Mouse (Mus musculus) liver, embryonic 14.5 days (tissue): ENCODE results near the gene Myom1. TPM values are rescaled to one million over a fixed set of nuclear protein-coding genes. Genes with fewer than 3 reads are reported as not detected.

Source experiments
- ATAC-seq: fragments of 200-750 bp; cut with Nextera tagmentation; 2 replicates; pipeline ENCODE4 v1.8.0; 2017; ENCODE audit warnings: moderate number of reproducible peaks, mild to moderate bottlenecking, moderate library complexity; ENCODE audit not compliant: insufficient read depth
- DNase-seq, 3 experiments: peaks; one replicate each; pipeline ENCODE4 v3.0.0-alpha.2; 2012 to 2013; ENCODE audit warnings: low read depth in 3 of 3, low spot score in 3 of 3
- H3K27ac ChIP-seq: fragments of 300-500 bp; sonication (generic); 2 replicates; pipeline ENCODE4 v1.5.1; 2014; ENCODE audit warnings: moderate library complexity, mild to moderate bottlenecking, control low read depth, inconsistent platforms
- H3K27me3 ChIP-seq: fragments of 300-500 bp; sonication (generic); 2 replicates; pipeline ENCODE4 v1.6.1; 2014; ENCODE audit warnings: mild to moderate bottlenecking, low read length, moderate library complexity; ENCODE audit not compliant: control insufficient read depth, insufficient read depth
- H3K36me3 ChIP-seq: fragments of 300-500 bp; sonication (generic); replicated peaks from 2 replicates; pipeline ENCODE4 v1.6.1; 2014; ENCODE audit warnings: low read depth; ENCODE audit not compliant: control insufficient read depth, insufficient read depth
- H3K4me1 ChIP-seq, 2 experiments: fragments of 200-500 bp in 1 of 2; fragments of 300-500 bp in 1 of 2; sonication (generic) in 1 of 2; replicated peaks; 2 replicates each; pipeline ENCODE4 v1.6.1; 2012 to 2014; ENCODE audit warnings: antibody characterized with exemption in 1 of 2, inconsistent platforms in 1 of 2, low read length in 1 of 2; ENCODE audit not compliant: control insufficient read depth in 2 of 2, insufficient read depth in 2 of 2
- H3K4me2 ChIP-seq: fragments of 300-500 bp; sonication (generic); 2 replicates; pipeline ENCODE4 v1.6.1; 2014; ENCODE audit warnings: low read depth, mild to moderate bottlenecking, control low read depth, moderate library complexity
- H3K4me3 ChIP-seq, 2 experiments: fragments of 200-500 bp in 1 of 2; fragments of 300-500 bp in 1 of 2; sonication (generic) in 1 of 2; 2 replicates each; pipeline ENCODE4 v1.5.1; 2012 to 2014; ENCODE audit warnings: low read depth in 2 of 2, low read length in 2 of 2, mild to moderate bottlenecking in 2 of 2, control low read depth in 1 of 2, inconsistent platforms in 1 of 2, moderate library complexity in 1 of 2; ENCODE audit not compliant: insufficient read depth in 1 of 2
- H3K9ac ChIP-seq: fragments of 300-500 bp; sonication (generic); replicated peaks from 2 replicates; pipeline ENCODE4 v1.6.1; 2014; ENCODE audit warnings: mild to moderate bottlenecking, control low read depth, moderate library complexity
- H3K9me3 ChIP-seq: fragments of 300-500 bp; sonication (generic); 2 replicates; pipeline ENCODE4 v1.6.1; 2016; ENCODE audit warnings: low read length, mixed read lengths; ENCODE audit not compliant: control insufficient read depth
- CTCF ChIP-seq: IDR thresholded peaks from 2 replicates; pipeline ENCODE4 v1.5.1; 2016; ENCODE audit warnings: antibody characterized with exemption, low read depth, control low read depth
- EP300 ChIP-seq: IDR thresholded peaks from 2 replicates; pipeline ENCODE4 v1.6.1; 2016; ENCODE audit warnings: antibody characterized with exemption, low read depth
- WGBS: fragments of 180-500 bp; shearing (Covaris S2); extraction: QIAGEN DNeasy Blood & Tissue Kit; methylation state at CpG from one replicate; pipeline ENCODE4 v1.1.7; 2014; ENCODE audit not compliant: insufficient replicate concordance; 5-methylcytosine and 5-hydroxymethylcytosine counted together
- polyA plus RNA-seq, 2 experiments: library from polyadenylated mRNA; depleted of rRNA in 1 of 2; stranded (reverse) in 1 of 2; unstranded in 1 of 2; fragments of >200 nt; fragmentation: Nextera tagmentation in 1 of 2; extraction: Ambion mirVana in 1 of 2; gene quantifications; 2 replicates each; pipeline versions ENCODE4 v1.2.1 to v1.2.3; 2012 to 2014

The Myom1 gene
- polyA plus RNA-seq, 2 experiments, result 1.6 to 2.6 TPM

DNA sequence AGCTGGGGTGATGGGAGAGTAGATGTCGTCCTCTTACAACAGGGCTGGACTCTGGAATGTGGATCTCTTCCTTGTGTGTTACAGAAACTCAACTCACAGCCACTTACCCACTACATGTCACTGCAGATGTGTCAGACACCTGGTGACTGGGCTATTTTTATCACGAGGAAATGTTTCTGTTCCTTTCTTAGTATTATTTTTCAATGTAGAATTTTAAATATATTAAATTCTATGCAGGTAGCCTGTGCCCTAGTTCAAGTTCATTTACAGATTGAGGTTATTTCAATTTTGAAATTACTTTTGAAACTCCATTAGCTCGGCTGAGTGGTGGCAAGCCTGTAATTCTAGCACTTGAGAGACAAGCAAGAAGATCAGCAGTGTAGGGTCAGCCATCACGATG lies 88.6 kb downstream of the Myom1 start:
- Histone ChIP-seq H3K4me1 (peaks cover 0 to 31% of the 10 kb centered on the region in 2 experiments; a peak in 2 of 4 replicates), H3K27me3 (no peaks in the 10 kb centered on the region), H3K4me2 (no peak overlapping the region), H3K9me3 (no peaks in the 10 kb centered on the region), H3K4me3 (no peak overlapping the region), H3K27ac (no peak overlapping the region), H3K36me3 (no peaks in the 10 kb centered on the region), H3K9ac (no peak overlapping the region)
- no peak for TF ChIP-seq CTCF
- TF ChIP-seq EP300, result no peak
- 60% methylated on average over 4 of the region's 4 CpGs for WGBS
- DNase-seq (no peak), ATAC-seq (no peak)

DNA sequence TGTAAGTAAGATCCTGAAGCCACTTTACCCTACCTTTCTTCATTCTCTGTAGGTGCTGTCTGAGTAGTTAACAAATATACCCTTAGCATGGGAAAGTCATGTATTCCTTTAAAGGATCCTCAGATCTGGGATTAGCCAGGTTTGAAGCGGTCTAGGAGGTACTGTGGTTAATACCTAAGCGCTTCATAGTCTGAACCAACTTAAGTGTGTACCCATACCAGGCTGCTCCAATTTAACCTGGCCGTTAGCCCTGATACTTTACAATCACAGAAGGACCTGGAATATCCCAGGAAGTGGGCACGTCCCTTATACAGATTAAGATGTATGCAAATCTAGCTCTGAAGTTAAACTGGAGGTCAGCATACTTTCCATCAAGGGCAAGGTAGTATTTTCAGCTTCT lies 89.9 kb downstream of the Myom1 start:
- H3K4me1 ChIP-seq, result peaks cover 0 to 26% of the 10 kb centered on the region in 2 experiments; a peak in 2 of 4 replicates
- no peak for ATAC-seq
- no peaks in the 10 kb centered on the region for H3K27me3 ChIP-seq
- no peak for TF ChIP-seq CTCF
- TF ChIP-seq EP300, result no peak
- no peak overlapping the region for H3K27ac ChIP-seq
- H3K9me3 ChIP-seq, result no peaks in the 10 kb centered on the region
- no peak for DNase-seq
- no peak overlapping the region for H3K4me2 ChIP-seq
- no peak overlapping the region for H3K9ac ChIP-seq
- WGBS, result 67% methylated on average over 4 of the region's 4 CpGs
- H3K36me3 ChIP-seq, result no peaks in the 10 kb centered on the region
- no peak overlapping the region for H3K4me3 ChIP-seq

DNA sequence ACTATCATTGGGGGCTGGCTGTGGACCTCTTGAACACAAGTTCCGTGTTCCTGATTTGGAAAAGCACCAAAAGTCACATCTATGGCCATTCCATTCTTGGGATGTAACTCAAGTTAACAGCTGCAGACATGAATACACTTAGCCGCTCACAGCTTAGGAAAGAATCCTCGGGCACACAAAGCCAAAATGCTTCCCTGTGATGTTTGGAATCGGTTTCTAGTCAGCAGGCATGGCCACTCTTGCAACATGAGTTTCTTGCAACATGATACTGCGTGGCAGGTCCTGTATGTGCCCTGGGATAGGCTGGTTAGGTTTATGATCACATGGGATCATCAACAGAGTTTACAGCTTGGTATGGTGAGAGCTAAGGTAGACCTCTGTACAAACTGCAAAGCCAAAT lies 91.4 kb downstream of the Myom1 start:
- Histone ChIP-seq H3K27ac (no peak overlapping the region), H3K9ac (no peak overlapping the region), H3K9me3 (no peaks in the 10 kb centered on the region), H3K27me3 (no peaks in the 10 kb centered on the region), H3K4me2 (no peak overlapping the region), H3K4me3 (no peak overlapping the region), H3K4me1 (peaks cover 0 to 12% of the 10 kb centered on the region in 2 experiments; a peak in 2 of 4 replicates), H3K36me3 (no peaks in the 10 kb centered on the region)
- DNase-seq (no peak), ATAC-seq (no peak)
- no peak for TF ChIP-seq EP300
- TF ChIP-seq CTCF, result no peak
- WGBS, result 66% methylated on average over 5 of the region's 5 CpGs

DNA sequence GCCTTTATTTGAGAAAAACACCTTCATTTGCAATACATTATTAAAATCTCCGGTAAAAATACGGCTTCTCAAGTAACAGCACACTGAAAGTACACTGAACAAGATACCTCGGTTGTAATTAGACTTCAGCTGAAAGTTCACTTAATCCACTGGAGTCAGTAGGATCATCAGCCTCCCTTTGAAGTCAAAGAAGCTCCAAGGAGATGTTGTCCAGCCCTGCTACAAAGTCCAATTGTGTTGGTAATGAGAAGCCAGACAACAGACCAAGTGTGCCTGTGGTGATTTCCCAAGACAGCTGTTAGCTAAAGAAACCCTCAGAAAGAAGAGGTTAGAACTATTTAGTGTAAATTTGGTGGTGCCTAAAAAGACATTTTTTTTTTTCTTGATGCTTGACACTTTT lies 92.0 kb downstream of the Myom1 start:
- Histone ChIP-seq H3K4me1 (peaks cover 0 to 7% of the 10 kb centered on the region in 2 experiments; a peak in 2 of 4 replicates), H3K4me2 (no peak overlapping the region), H3K36me3 (no peaks in the 10 kb centered on the region), H3K9ac (no peak overlapping the region), H3K9me3 (no peaks in the 10 kb centered on the region), H3K4me3 (no peak overlapping the region), H3K27ac (no peak overlapping the region), H3K27me3 (no peaks in the 10 kb centered on the region)
- no peak for TF ChIP-seq CTCF
- no peak for TF ChIP-seq EP300
- ATAC-seq (no peak), DNase-seq (no peak)
- 80% methylated on average over 3 of the region's 3 CpGs for WGBS

DNA sequence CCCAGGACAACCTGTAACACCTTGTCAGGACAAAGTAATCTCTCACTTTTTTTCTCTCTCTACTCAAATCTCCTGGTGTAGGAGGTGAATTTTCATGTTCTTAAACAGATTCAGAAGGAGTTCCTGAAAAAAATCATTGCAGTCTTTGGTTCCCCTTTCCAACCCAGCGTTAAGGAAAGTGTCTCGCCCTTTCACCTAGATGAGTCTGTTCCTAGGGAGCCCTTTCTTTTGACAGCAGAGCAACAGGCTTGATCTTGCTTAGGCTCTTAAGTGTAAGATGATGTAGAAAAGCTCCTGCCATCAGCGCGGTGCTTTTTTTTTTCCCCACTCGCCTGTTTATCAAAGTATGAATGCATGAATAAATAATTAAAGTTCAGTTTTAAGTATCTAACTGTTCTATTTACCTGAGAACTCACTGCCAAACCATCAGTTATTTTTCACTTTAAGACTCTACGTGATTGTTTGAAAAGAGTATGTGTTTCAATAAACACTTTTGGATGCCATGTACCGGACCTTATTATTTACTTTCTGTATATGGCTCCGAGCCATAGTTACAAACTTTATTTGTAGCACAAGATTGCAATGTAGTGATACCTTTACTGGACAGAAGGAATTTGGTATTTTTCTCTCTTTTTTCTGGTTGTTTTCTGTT lies 94.2 kb downstream of the Myom1 start:
- Histone ChIP-seq H3K27ac (no peak overlapping the region), H3K9ac (no peak overlapping the region), H3K36me3 (no peaks in the 10 kb centered on the region), H3K27me3 (no peaks in the 10 kb centered on the region), H3K4me1 (no peaks in the 10 kb centered on the region), H3K9me3 (no peaks in the 10 kb centered on the region), H3K4me3 (no peak overlapping the region), H3K4me2 (no peak overlapping the region)
- TF ChIP-seq CTCF (no peak), EP300 (no peak)
- DNase-seq (no peak), ATAC-seq (no peak)
- WGBS, result 70% methylated on average over 8 of the region's 8 CpGs
